Mouse (Mus musculus): Measurements from ENCODE around the gene Map1lc3b.
A peak's percentile ranks its signal among the peaks of the same experiment; 100 is the strongest.

Gene Map1lc3b

GRCm38 (mm10) chr8:121590203-121591177 is at the start of gene Map1lc3b:
Gene Map1lc3b, plus strand, starts transcription at chr8:121590361.
- peak; percentile 90 for DNase-seq (ENCODE audit: low read depth, low spot score)

GRCm38 (mm10) chr8:121541862-121542261 is 48.3 kb upstream of the Map1lc3b start:
- DNase-seq (ENCODE audit: low read depth, low spot score): no peak

- no peak for DNase-seq (ENCODE audit: low read depth, low spot score)
Observed at GRCm38 (mm10) chr8:121542901-121543300, 47.3 kb upstream of the Map1lc3b start.

- DNase-seq (ENCODE audit: low read depth, low spot score): no peak
Observed at GRCm38 (mm10) chr8:121544276-121544785, 45.8 kb upstream of the Map1lc3b start, which contains the start of gene 1700018B08Rik. Gene 1700018B08Rik, minus strand, starts transcription at chr8:121544320.

- no peak for DNase-seq (ENCODE audit: low read depth, low spot score)
Observed at GRCm38 (mm10) chr8:121544936-121545335, 45.2 kb upstream of the Map1lc3b start.

- peak; percentile 66 for DNase-seq (ENCODE audit: low read depth, low spot score)
Observed at GRCm38 (mm10) chr8:121547132-121547531, 43.0 kb upstream of the Map1lc3b start.

GRCm38 (mm10) chr8:121550056-121550455 is 40.1 kb upstream of the Map1lc3b start:
- no peak for DNase-seq (ENCODE audit: low read depth, low spot score)

GRCm38 (mm10) chr8:121551065-121551985 is 38.8 kb upstream of the Map1lc3b start:
- no peak for DNase-seq (ENCODE audit: low read depth, low spot score)

GRCm38 (mm10) chr8:121552506-121552905 is 37.7 kb upstream of the Map1lc3b start:
- DNase-seq (ENCODE audit: low read depth, low spot score): no peak

- DNase-seq (ENCODE audit: low read depth, low spot score): no peak
Observed at GRCm38 (mm10) chr8:121553831-121554475, 36.2 kb upstream of the Map1lc3b start.

GRCm38 (mm10) chr8:121557746-121558145 is 32.4 kb upstream of the Map1lc3b start:
- no peak for DNase-seq (ENCODE audit: low read depth, low spot score)

GRCm38 (mm10) chr8:121558538-121558937 is 31.6 kb upstream of the Map1lc3b start:
- DNase-seq (ENCODE audit: low read depth, low spot score): no peak

- DNase-seq (ENCODE audit: low read depth, low spot score): no peak
Observed at GRCm38 (mm10) chr8:121559801-121560200, 30.4 kb upstream of the Map1lc3b start.

GRCm38 (mm10) chr8:121560432-121561100 is 29.6 kb upstream of the Map1lc3b start:
- DNase-seq (ENCODE audit: low read depth, low spot score): no peak

- no peak for DNase-seq (ENCODE audit: low read depth, low spot score)
Observed at GRCm38 (mm10) chr8:121561636-121562345, 28.4 kb upstream of the Map1lc3b start.

- DNase-seq (ENCODE audit: low read depth, low spot score): no peak
Observed at GRCm38 (mm10) chr8:121562941-121563351, 27.2 kb upstream of the Map1lc3b start.

GRCm38 (mm10) chr8:121563701-121564100 is 26.5 kb upstream of the Map1lc3b start:
- no peak for DNase-seq (ENCODE audit: low read depth, low spot score)

- no peak for DNase-seq (ENCODE audit: low read depth, low spot score)
Observed at GRCm38 (mm10) chr8:121568321-121568720, 21.8 kb upstream of the Map1lc3b start.

GRCm38 (mm10) chr8:121570335-121570734 is 19.8 kb upstream of the Map1lc3b start:
- DNase-seq (ENCODE audit: low read depth, low spot score): no peak

- DNase-seq (ENCODE audit: low read depth, low spot score): no peak
Observed at GRCm38 (mm10) chr8:121570801-121571200, 19.4 kb upstream of the Map1lc3b start.
